Mouse (Mus musculus): ENCODE measurements around the gene Hnrnpc. TPM values are rescaled to one million over a fixed set of nuclear protein-coding genes. Genes with fewer than 3 reads are reported as not detected.

The Hnrnpc gene
- 464 TPM for total RNA-seq (2023)

GRCm38 (mm10) chr14:52103856-52104676 lies at the start of gene Hnrnpc:
Hnrnpc (minus strand) TSS chr14:52104028.

GRCm38 (mm10) chr14:52110346-52110745 lies 6.5 kb upstream of the Hnrnpc start, which contains the start of gene Rpgrip1:
Rpgrip1 (plus strand) TSS chr14:52110704.

GRCm38 (mm10) chr14:52042359-52042758 lies 61.5 kb downstream of the Hnrnpc start, which contains the start of gene Olfr221:
Olfr221 (minus strand) TSS chr14:52042459.

Other genes starting within 250 kb of the Hnrnpc start
- gene Mettl17, start 219.2 kb downstream of the Hnrnpc start, total RNA-seq (2023): 82.5 TPM
- 0.86 TPM for gene Slc39a2, start 211.1 kb downstream of the Hnrnpc start, total RNA-seq (2023)
- gene Ndrg2, start 189.9 kb downstream of the Hnrnpc start, total RNA-seq (2023): 27.5 TPM
- gene Tppp2, start 185.6 kb downstream of the Hnrnpc start, total RNA-seq (2023): not detected
- gene Rnase13, start 181.3 kb downstream of the Hnrnpc start, total RNA-seq (2023): not detected
- 2.7 TPM for gene Arhgef40, start 119.3 kb downstream of the Hnrnpc start, total RNA-seq (2023)
- gene Tmem253, start 88.4 kb downstream of the Hnrnpc start, total RNA-seq (2023): 0.95 TPM
- gene Zfp219, start 83.3 kb downstream of the Hnrnpc start, total RNA-seq (2023): 18.6 TPM
- not detected for gene Olfr221, start 61.6 kb downstream of the Hnrnpc start, total RNA-seq (2023)
- 7.1 TPM for gene Rpgrip1, start 6.7 kb upstream of the Hnrnpc start, total RNA-seq (2023)
- 57.6 TPM for gene Supt16, start 93.4 kb upstream of the Hnrnpc start, total RNA-seq (2023)
- gene Chd8, start 153.8 kb upstream of the Hnrnpc start, total RNA-seq (2023): 228 TPM
- 103 TPM for gene Tox4, start 175.1 kb upstream of the Hnrnpc start, total RNA-seq (2023)
- 14.2 TPM for gene Rab2b, start 175.5 kb upstream of the Hnrnpc start, total RNA-seq (2023)
- 66.6 TPM for gene Mettl3, start 201.1 kb upstream of the Hnrnpc start, total RNA-seq (2023)
- 4.7 TPM for gene Sall2, start 224.7 kb upstream of the Hnrnpc start, total RNA-seq (2023)